Mouse (Mus musculus) embryonic facial prominence, embryonic 12.5 days (tissue): ENCODE measurements around the gene Szt2. TPM values are rescaled to one million over a fixed set of nuclear protein-coding genes. Genes with fewer than 3 reads are reported as not detected.

Experiments
- ATAC-seq: fragments of 200-750 bp; cut with Nextera tagmentation; 2 replicates; pipeline ENCODE4 v1.8.0; 2017; ENCODE audit not compliant: insufficient number of reproducible peaks, insufficient read depth, low FRiP score, low TSS enrichment
- H3K27ac ChIP-seq: fragments of 300-500 bp; sonication (generic); 2 replicates; pipeline ENCODE4 v1.5.1; 2016; ENCODE audit warnings: mild to moderate bottlenecking
- H3K27me3 ChIP-seq: fragments of 300-500 bp; sonication (generic); 2 replicates; pipeline ENCODE4 v1.6.1; 2016; ENCODE audit warnings: mild to moderate bottlenecking, moderate library complexity
- H3K36me3 ChIP-seq: fragments of 300-500 bp; sonication (generic); 2 replicates; pipeline ENCODE4 v1.6.1; 2016; ENCODE audit warnings: mild to moderate bottlenecking
- H3K4me1 ChIP-seq: fragments of 300-500 bp; sonication (generic); 2 replicates; pipeline ENCODE4 v1.6.1; 2016
- H3K4me2 ChIP-seq: fragments of 300-500 bp; sonication (generic); replicated peaks from 2 replicates; pipeline ENCODE4 v1.6.1; 2016; ENCODE audit warnings: mild to moderate bottlenecking, moderate library complexity
- H3K4me3 ChIP-seq: fragments of 300-500 bp; sonication (generic); 2 replicates; pipeline ENCODE4 v1.5.1; 2016; ENCODE audit warnings: mild to moderate bottlenecking
- H3K9ac ChIP-seq: fragments of 300-500 bp; sonication (generic); 2 replicates; pipeline ENCODE4 v1.6.1; 2016; ENCODE audit warnings: mild to moderate bottlenecking, moderate library complexity
- H3K9me3 ChIP-seq: fragments of 300-500 bp; sonication (generic); 2 replicates; pipeline ENCODE4 v1.6.1; 2016; ENCODE audit warnings: mild to moderate bottlenecking, moderate library complexity
- WGBS: fragments of 180-500 bp; shearing (Covaris S2); methylation state at CpG from one replicate; pipeline ENCODE4 v1.1.7; 2016; 5-methylcytosine and 5-hydroxymethylcytosine counted together
- polyA plus RNA-seq: library from polyadenylated mRNA; unstranded; fragments of >200 nt; fragmentation: Nextera tagmentation; extraction: Ambion mirVana; gene quantifications from 2 replicates; pipeline ENCODE4 v1.2.1, GENCODE M21; 2016

The Szt2 gene
- polyA plus RNA-seq, 1 experiment from 2014 or later = 11.3 TPM

DNA sequence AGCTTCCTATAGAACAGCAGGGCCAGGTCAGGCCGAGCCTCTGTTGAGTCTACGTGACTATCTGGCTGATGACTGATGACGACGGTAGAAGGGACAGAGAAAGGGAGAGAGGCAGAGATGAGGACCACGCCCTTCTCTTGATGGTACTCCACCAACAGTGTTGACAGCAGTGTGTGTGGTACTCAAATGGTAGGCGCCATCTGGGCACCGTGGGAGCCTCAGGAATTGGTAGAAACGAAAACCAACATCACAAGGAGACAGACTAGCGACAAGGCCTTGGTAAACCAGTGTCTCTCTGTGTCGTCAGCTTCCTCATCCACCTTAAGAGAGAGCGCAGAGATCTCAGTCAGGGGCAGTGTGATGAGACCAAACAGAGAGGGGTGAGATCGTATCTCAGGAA, 41.5 kb downstream of the Szt2 start:
- no peaks in the 10 kb centered on the region for H3K4me1 ChIP-seq
- ATAC-seq = no peak
- H3K4me3 ChIP-seq = no peak overlapping the region
- no peak overlapping the region for H3K27ac ChIP-seq
- H3K27me3 ChIP-seq = no peaks in the 10 kb centered on the region
- peaks cover 92% of the 10 kb centered on the region for H3K36me3 ChIP-seq
- H3K4me2 ChIP-seq = no peak overlapping the region
- H3K9me3 ChIP-seq = no peaks in the 10 kb centered on the region
- H3K9ac ChIP-seq = no peak overlapping the region
- WGBS = 90% methylated on average over 12 of the region's 12 CpGs

DNA sequence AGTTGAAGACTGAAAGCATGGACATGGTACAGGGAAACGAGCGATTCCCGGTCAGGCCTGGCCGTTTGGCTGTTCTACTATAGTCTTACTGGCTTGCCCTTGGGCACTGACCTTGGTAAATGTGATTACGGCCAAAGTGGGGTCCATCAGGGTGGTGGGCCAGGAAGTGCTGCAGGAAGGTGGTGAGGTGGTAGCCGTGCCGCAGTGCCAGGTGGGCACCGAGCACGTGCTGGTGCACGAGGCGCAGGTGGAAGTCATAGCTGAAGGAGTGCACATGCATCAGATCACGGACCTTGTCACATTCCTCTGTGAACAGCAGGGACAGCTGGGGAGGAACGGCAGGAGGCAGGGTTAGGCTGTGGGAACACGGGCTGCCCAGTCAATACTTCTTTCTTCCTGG, 43.1 kb downstream of the Szt2 start:
- Histone ChIP-seq H3K27me3 (no peaks in the 10 kb centered on the region), H3K4me1 (no peaks in the 10 kb centered on the region), H3K4me2 (no peak overlapping the region), H3K9ac (no peak overlapping the region), H3K4me3 (no peak overlapping the region), H3K27ac (no peak overlapping the region), H3K36me3 (peaks cover 88% of the 10 kb centered on the region), H3K9me3 (no peaks in the 10 kb centered on the region)
- whole genome bisulfite sequencing = 92% methylated on average over 14 of the region's 14 CpGs
- ATAC-seq = no peak

DNA sequence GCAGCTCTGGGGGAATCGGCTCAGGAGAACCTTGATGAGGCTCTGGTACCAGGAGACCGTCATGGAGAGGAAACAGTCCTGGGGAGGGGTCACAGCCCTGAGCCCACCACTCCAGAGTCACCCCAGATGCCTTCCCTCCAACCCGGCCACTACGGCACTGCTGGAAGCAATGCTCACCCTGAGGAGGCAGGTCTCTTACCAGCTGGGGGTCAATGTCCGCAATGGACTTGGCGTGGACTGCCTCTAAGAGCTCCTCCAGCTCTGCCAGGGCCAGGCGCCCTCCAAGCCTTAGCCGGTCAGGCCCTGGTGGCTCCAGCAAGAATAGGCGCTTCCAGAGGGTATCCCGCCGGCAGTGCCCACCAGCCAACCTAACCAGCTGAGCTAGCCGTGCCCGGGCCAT, 44.4 kb downstream of the Szt2 start:
- no peak for ATAC-seq
- Histone ChIP-seq H3K4me1 (peaks cover 9% of the 10 kb centered on the region), H3K36me3 (peaks cover 79% of the 10 kb centered on the region), H3K27ac (no peak overlapping the region), H3K4me3 (no peak overlapping the region), H3K4me2 (no peak overlapping the region), H3K27me3 (no peaks in the 10 kb centered on the region), H3K9ac (no peak overlapping the region), H3K9me3 (no peaks in the 10 kb centered on the region)
- WGBS = 95% methylated on average over 13 of the region's 13 CpGs

DNA sequence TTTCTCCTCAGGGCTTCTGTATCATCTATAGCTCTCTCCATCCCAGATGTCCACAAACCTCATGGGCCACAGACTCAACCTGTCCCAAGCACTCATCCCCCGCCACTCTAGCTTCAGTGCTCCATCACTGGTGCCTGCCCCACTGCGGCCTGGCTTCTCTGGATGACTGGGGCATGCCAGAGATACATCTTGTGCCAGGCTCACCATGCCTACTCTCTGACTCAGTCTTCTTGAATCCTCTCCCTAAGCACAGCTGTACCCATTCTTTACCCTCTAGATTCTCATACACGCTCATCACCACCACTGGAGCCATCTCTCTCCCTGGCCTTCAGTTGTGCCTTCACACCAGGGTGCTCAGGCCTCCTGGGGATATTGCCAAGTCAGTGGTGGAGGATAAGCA, 45.1 kb downstream of the Szt2 start:
- ATAC-seq = no peak
- no peaks in the 10 kb centered on the region for H3K9me3 ChIP-seq
- H3K36me3 ChIP-seq = peaks cover 72% of the 10 kb centered on the region
- H3K9ac ChIP-seq = no peak overlapping the region
- H3K4me2 ChIP-seq = no peak overlapping the region
- 95% methylated on average over 3 of the region's 3 CpGs for WGBS
- H3K27ac ChIP-seq = no peak overlapping the region
- H3K4me1 ChIP-seq = peaks cover 12% of the 10 kb centered on the region
- H3K4me3 ChIP-seq = no peak overlapping the region
- no peaks in the 10 kb centered on the region for H3K27me3 ChIP-seq

DNA sequence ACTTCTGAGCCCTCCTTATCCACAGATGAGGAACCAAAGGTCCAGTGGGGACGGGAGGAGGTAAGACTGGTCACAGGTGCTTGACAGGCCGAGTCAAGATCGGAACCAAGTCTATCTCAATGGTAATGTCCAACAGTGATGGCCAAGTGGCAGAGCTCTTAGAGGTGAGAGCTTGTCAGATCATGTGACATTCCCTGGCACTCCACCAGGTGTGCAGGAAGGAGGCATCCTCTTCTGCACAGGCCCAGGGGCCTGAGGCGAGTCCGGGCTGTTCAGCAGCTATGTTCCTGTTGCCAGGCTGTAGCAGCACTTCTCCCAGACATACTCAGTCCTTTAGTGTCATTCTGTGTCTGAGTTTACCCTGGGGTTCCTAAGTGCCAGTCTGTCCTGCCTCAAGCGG, 46.2 kb downstream of the Szt2 start:
- no peaks in the 10 kb centered on the region for H3K9me3 ChIP-seq
- ATAC-seq = no peak
- no peak overlapping the region for H3K4me2 ChIP-seq
- H3K36me3 ChIP-seq = peaks cover 61% of the 10 kb centered on the region
- no peak overlapping the region for H3K9ac ChIP-seq
- H3K27me3 ChIP-seq = no peaks in the 10 kb centered on the region
- H3K27ac ChIP-seq = no peak overlapping the region
- H3K4me3 ChIP-seq = no peak overlapping the region
- 96% methylated on average over 6 of the region's 6 CpGs for WGBS
- H3K4me1 ChIP-seq = peaks cover 12% of the 10 kb centered on the region

DNA sequence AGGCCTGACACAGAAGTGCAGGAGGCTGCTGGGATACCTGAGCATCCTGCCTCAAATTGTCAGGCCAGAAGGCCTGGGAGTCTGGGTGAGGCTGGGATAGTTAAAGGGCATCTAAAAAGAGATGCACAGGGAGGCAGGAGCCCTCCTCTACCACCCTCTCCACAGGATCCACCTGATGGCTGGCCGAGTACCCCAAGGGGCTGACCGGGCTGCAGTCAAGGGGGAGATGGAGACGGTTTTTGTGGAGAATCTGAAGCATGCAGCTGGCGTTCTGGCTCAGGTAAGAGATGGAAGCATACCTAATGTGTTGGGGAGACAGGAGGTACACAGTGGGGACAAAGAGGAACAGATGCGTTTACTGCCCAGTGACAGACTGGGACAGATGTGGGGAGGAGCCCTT, 47.6 kb downstream of the Szt2 start:
- ATAC-seq = no peak
- Histone ChIP-seq H3K27me3 (no peaks in the 10 kb centered on the region), H3K4me1 (peaks cover 12% of the 10 kb centered on the region), H3K9ac (no peak overlapping the region), H3K4me3 (no peak overlapping the region), H3K27ac (no peak overlapping the region), H3K36me3 (peaks cover 49% of the 10 kb centered on the region), H3K4me2 (no peak overlapping the region), H3K9me3 (no peaks in the 10 kb centered on the region)
- 92% methylated on average over 5 of the region's 5 CpGs for WGBS

DNA sequence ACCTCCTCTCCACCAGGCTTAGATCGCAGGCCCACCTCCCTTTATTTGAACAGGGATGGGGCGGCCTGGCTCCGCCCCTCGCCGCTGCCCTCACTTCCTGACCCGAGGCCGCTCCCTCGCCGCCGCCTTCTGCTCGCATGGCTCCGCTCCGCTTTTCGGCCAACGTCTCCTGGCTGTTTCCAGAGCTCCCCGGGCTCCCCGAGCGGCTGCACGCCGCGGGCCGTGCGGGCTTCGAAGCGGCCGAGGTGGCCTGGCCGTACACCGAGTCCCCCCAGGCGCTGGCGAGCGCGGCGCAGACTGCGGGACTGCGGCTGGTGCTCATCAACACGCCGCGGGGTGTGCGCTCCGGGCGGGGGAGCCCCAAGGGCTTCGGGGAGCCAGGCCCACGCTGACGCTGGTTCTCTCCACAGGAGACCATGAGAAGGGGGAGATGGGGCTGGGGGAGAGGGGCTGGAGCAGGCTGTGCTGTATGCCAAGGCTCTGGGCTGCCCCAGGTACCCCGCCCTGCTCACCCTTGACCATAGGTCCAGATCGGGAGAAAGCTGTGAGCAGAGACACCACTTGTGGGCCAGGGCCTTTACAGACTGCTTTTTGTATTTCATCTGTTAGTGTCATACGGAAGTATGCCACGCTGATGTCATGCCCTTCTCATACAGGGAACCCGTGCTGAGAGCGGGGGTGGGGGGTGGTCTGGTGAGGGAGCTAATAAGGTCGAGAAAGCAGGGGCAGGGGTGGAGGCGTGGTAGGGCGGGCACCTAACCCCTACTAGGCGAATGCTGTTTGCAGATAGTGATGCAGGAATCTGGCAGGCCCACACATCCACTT, 49.0 kb downstream of the Szt2 start:
- Histone ChIP-seq H3K4me2 (peak overlapping the region; percentile 93), H3K9me3 (no peaks in the 10 kb centered on the region), H3K27me3 (no peaks in the 10 kb centered on the region), H3K4me3 (peak overlapping the region; percentile 69), H3K27ac (peak overlapping the region; percentile 91), H3K4me1 (peaks cover 12% of the 10 kb centered on the region), H3K36me3 (peaks cover 36% of the 10 kb centered on the region), H3K9ac (peak overlapping the region; percentile 82)
- 1% methylated on average over 54 of the region's 54 CpGs for WGBS
- ATAC-seq = peak; percentile 68

DNA sequence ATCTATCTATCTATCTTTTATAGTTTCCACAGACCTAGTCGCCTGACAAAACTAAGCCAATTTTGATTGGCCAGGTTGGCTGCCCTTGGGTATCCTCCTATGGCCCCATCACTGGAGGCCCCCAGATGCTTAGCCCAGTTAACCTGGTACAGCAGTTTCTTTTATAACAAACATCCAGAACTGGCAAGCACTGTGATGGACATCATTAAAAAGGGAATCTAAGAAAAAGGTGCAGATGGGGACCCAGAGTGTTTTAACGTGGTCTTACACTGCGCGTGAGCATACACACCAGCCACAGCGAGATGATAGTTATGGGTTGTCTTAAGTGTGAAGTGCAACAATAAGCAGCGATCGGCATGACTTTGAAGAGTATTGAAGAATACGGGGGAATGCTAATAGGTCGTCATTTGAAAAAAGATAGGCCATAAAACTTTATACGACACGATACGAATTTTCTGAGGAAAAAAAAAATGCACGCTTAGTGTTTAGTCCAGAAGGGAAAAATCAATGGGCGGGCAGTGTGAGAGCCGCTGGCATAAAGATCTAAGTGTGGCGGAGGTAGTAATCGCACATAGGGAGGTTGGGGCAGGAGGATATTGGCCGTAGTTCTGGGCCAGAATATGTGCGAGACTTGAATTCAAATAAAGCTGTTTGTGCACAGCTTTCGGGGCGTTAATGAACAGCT, 49.7 kb downstream of the Szt2 start:
- Histone ChIP-seq H3K36me3 (peaks cover 28% of the 10 kb centered on the region), H3K9me3 (no peaks in the 10 kb centered on the region), H3K27me3 (no peaks in the 10 kb centered on the region), H3K9ac (peak overlapping the region; percentile 82; the same call in 1 of the 2 replicates), H3K27ac (peak overlapping the region; percentile 91), H3K4me1 (peaks cover 12% of the 10 kb centered on the region), H3K4me2 (peak overlapping the region; percentile 93), H3K4me3 (peak overlapping the region; percentile 69)
- no peak for ATAC-seq
- WGBS = 18% methylated on average over 21 of the region's 21 CpGs

DNA sequence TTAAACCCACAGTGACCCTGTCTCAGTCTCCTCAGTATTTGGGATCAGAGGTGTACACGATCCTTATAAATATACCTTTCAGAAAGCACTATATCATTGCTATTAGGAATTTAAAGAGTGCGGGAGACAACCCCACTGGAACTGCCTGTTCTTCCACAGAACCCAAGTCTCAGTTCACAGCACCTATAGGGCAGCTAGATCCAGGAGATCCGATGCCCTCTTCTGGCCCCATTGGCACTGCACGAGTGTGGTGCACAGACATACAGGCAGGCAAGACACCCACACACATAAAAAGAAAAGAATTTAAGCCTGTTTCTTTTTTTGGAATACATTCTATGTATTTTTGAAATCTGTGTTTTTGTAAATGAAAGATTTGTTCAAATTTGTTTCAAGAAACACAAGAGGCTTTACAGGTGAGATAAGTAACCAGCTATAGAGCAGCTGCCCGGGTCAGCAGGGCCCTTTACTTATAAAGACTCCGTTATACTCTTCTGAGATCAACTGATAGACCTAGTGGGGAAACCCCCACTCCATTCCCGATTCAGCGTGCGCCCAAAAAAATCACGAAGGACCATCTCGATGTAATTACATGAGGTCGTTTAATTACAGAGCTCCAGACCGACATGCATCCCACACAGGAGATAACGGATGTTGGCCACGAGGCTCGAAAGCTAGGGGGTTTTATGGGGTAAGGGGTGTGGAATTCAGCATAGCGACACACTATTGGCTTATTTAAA, 50.7 kb downstream of the Szt2 start:
- Histone ChIP-seq H3K27me3 (no peaks in the 10 kb centered on the region), H3K9ac (no peak overlapping the region), H3K9me3 (no peaks in the 10 kb centered on the region), H3K36me3 (peaks cover 18% of the 10 kb centered on the region), H3K4me3 (no peak overlapping the region), H3K4me1 (peaks cover 12% of the 10 kb centered on the region), H3K27ac (no peak overlapping the region), H3K4me2 (no peak overlapping the region)
- ATAC-seq = no peak
- WGBS = 86% methylated on average over 17 of the region's 17 CpGs

DNA sequence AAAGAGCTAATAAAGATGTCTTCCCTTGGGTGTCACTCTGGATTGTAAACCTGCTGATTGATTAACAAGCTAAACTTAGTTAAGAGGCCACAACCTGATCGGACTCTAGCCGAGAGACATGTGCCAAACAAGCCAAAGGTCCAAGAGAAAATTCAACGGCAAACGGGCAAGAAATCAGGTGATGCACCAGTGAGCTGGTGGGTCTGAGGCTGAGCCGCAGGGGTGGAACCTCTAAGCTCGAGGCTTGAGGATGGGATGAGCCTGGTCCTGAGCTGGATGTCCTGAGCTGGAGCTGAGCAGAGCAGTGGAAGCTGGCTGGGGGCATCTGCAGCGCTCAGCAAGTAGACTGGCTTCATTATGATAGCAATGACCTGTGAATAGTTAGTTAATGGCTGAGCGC, 51.6 kb downstream of the Szt2 start:
- Histone ChIP-seq H3K36me3 (peaks cover 10% of the 10 kb centered on the region), H3K4me3 (no peak overlapping the region), H3K9ac (no peak overlapping the region), H3K27ac (no peak overlapping the region), H3K27me3 (no peaks in the 10 kb centered on the region), H3K9me3 (no peaks in the 10 kb centered on the region), H3K4me2 (no peak overlapping the region), H3K4me1 (peaks cover 12% of the 10 kb centered on the region)
- 88% methylated on average over 8 of the region's 8 CpGs for WGBS
- ATAC-seq = no peak

DNA sequence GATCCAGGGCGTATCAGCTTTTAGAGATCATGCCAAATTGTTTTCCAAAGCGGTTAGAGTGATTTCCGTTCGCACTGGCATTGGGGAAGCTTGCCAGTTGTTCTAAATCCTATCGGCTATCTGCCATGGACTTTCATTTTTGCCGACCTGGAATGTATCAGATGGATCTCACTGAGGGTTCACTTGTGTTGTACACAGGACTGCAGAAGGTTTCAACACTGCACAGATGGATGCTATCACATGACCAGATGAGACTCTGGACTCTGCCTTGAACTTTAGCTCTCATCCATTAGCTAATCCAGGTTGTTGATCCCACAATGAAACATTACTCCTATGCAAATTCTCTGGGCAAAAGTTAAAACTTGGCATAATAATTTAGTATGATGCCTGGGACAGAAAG, 52.3 kb downstream of the Szt2 start:
- Histone ChIP-seq H3K9ac (no peak overlapping the region), H3K27ac (no peak overlapping the region), H3K27me3 (no peaks in the 10 kb centered on the region), H3K9me3 (no peaks in the 10 kb centered on the region), H3K4me2 (no peak overlapping the region), H3K4me3 (no peak overlapping the region), H3K4me1 (peaks cover 12% of the 10 kb centered on the region), H3K36me3 (peaks cover 2% of the 10 kb centered on the region)
- ATAC-seq = no peak
- 84% methylated on average over 6 of the region's 6 CpGs for WGBS
